Mouse (Mus musculus) adrenal gland, postnatal 10 days (tissue): ENCODE measurements around the gene Mtnr1b. TPM values are rescaled to one million over a fixed set of nuclear protein-coding genes. Genes with fewer than 3 reads are reported as not detected.

ENCODE experiments used
- DNase-seq: peaks from one replicate; pipeline ENCODE4 v3.0.0; 2021; ENCODE audit warnings: mixed read lengths
- long read RNA-seq, 2 experiments: library from polyadenylated mRNA; stranded (forward); transcript quantifications; one replicate each; pipeline ENCODE4 v2.0.0; 2021
- total RNA-seq, 2 experiments: library from RNA; stranded (reverse); gene quantifications; 2 replicates each; pipeline ENCODE4 v1.2.3; 2021

Mtnr1b gene
- not detected for total RNA-seq
- long read RNA-seq, experiment 1: 0 reads
- long read RNA-seq, experiment 2: 0 reads

DNA sequence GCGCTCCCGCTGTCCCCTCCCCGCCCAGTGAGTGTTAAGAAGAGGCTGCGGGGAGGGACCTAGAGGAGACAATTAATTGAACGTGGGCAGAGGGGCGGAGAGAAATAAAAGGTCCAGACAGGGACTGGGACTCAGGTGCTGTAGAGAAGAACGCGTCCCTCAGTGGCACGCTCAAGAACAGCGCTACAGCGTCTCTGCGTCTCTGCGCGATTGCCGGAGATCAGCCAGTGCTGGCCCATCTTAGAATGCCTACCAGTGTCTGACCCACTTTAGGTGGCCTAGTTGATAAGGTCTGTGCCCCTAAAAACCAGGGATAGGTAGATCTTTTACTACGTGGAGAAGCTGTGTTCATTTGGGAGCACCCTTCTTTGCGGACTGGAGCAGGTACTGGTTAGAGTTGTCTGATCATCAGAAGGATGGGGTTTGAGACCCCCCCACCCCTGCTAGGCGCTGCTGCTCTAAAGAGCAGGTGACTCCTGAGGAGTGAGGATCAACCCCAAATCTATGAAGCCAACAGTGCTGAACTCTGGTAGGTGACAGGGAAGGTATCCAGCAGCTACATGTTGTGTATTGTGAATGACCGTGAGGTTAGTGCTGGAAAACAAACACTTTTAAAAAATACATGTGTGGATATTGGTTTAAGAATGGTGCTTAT lies at the start of gene Mtnr1b:
Gene Mtnr1b, minus strand, starts transcription at position 51 of the 655 bp plus-strand sequence.
- DNase-seq: no peak

DNA sequence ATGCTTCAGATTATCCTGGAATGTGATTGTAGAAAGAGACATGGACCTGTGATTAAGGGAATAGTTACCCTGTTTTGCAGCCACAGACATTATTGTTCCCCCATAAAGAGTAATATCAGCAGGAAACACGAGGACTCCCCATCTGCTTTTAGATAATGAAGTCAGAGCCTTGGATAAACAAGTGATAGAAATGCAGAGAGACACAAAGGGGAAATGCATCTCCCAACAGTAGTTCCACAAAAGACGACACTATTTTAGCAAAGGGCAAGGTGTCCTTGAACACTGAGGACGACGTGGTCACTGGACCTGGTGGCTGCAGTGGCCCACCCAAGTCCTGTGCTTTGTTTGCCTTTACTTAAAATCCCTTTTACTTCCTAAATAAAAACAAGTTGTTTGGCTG lies 45.9 kb upstream of the Mtnr1b start:
- no peak for DNase-seq

DNA sequence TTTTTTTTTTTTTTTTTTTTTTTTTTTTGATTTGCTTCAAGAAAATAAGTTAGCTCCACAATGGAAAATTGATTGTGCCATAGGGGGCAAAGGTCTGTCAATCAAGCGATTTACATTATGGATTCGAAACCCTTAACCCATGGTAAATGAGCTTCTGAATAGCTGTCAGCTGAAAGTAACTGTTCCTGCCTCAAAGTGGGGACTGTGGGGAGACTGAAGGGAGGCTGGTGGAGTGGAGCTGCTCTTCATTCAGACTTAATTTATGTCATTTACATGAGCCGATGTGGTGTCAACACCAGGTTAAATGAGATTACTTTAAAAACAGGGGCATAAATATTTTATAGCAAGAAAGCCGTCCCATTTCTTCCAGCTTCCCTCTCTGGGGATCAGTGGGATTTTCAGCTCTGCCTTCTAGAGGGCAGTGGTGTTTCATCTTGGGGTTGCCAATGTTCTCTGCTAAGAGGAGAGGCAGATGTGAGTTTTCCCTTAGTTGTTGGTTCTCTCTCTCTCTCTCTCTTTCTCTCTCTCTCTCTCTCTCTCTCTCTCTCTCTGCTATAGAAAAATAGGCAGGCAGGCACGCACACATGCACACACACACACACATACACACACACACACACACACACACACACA lies 45.1 kb upstream of the Mtnr1b start:
- peak; percentile 9 for DNase-seq

DNA sequence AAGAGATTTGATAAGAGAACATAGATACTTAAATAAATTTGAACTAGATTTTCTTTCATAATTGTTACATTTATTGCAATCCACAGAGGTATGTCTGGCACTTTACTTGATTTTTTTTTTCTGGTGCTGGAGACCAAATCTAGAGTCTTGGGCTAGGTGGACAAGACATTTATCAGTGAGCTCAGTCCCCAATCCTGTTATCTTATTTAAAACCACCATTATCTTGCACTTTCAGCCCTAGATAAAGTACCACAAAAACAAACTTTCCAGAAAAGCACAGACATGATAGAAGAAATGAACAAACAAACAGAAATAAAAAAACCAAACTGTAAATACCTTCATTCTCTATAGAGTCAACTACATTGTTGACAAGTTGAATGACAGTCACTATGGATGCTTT lies 42.2 kb upstream of the Mtnr1b start:
- no peak for DNase-seq

DNA sequence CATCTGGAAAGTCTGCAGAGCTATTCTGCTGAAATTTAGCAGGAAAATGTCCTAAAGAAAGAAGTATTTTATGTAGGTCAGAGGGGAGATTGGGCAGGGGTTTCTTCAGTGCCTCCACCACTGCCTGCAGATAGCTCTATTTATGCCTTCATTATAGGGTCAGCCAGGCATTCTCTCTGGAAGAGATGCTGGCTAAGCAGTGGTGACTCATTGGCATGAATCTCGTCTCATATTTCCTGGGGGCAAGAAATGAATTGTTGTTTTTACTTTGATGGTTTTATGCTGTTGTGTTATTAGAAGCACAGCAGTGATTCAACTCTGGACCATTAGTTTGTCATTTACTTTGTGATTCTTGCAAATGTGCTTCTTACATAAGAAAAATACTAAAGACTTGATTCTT lies 38.4 kb upstream of the Mtnr1b start:
- no peak for DNase-seq

DNA sequence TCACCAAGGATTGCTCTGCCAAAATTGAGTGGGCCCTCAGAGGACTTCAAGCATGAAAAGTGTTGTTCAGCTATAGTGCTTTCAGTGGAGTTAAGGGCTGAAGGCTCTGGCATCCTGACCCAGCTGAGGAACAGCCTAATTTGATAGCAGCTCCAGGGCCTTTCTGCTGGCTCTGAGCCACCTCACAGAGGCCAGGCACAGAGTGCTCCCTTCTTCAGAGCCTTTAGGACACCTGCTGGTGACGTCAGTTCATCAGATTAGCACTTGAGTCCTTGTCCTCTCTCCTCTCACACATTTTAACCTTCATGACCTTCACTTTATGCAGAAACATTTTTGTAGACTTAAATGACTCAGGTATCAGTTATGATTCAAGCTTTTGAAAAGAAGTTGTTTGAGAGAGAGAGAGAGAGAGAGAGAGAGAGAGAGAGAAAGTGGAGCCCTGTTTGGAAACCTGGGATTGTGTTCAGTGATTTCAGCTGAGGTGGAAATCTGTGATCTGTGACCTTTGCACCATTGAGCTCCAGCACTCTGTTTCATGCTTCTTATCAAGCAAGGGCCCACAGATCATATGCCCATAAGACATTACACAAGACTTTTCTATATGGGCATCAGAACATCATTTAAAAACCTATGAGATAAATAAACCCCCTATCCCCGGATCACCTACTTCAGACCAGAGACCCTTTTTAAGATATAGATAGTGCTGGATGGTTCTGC lies 35.2 kb upstream of the Mtnr1b start:
- DNase-seq: no peak

DNA sequence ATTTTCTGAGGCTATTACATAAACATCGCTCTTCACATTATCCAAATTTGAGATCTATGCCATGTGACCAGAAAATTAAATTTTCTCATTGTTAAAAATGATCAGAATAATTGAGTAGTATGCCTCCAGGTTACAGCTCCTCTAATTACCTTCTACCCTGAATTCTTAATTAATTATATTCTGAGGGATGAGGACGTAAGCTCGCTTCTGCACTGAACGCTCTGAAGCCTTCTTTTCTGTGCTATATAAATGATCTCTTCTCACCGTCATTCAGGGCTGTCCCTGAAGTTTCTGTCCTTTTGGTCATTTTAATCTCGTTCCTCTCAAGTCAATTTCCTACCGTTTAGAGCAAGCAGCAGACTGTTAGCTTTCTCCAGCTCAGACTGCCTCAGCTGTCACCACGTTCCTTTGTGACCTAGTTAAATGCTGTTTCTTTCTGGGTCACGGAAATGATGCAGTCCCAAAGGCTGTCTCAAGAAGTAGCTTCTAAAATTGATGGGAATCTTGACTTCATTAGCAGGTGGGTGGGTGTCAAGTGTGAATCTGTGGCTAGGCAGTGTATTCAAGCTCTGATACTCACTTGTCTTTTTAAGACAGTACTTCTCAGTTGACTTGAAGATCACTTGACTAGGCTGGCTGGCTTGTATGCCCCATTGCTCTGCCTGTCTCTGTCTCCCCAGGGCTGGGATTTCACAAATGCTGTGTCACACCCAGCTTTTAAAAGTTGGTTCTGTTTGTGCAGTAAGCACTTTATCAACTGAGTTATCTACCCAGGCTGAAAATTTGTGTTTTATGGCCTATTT lies 29.8 kb upstream of the Mtnr1b start:
- DNase-seq: no peak

DNA sequence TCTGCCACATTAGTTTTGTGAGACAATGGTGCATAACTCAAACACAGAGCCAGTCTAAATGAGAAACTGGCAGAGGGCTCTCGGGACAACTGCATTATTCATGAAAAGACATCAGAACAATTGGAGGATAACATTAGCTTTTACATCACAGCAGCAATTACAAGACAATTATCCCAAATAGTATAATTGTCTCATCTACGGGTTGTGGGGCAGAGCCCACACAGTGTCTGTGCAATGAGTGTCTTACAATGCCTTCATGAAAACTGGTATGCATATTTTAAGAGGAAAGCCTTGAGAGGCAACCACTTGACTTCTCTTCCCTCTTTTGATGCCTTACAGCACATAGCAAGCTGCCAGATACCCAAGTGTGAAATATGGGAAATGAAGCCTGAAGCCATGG lies 23.8 kb upstream of the Mtnr1b start:
- no peak for DNase-seq

DNA sequence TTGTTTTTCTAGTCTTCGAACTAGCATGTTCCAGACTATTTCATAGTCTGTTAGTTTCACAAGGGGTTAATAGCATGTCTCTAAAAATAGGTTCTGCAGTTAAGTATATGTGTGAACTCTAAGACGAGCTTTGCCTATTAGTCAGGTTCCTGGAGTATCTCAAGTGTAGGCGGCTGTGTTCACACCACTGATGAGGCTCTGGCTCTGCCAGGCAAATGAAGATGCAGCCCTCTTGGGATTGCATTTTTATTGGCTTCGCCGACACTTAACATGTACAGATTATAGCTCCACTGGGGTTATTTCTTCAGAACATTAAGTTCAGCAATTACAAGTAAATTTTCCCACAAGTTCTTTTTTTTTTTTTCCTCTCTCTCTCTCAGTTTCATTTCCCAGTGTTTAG lies 12.4 kb upstream of the Mtnr1b start:
- no peak for DNase-seq

DNA sequence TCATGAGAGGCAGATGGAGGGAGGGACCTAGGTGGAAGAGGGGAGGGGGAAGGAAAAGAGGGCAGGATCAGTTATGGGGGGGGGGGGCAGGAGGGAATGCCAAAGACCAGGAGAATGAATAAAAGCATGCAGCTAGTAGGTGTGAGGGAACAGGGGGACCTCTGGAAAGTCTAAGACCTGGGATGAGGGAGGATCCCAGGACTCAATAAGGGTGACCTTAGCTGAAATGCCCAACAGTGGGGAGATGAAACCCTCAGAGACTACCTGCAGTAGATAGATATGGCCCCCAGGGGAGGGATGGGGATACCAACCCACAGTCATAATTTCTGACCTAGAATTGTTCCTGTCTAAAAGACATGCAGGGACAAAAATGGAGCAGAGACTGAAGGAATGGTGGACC lies 6.4 kb upstream of the Mtnr1b start:
- no peak for DNase-seq

DNA sequence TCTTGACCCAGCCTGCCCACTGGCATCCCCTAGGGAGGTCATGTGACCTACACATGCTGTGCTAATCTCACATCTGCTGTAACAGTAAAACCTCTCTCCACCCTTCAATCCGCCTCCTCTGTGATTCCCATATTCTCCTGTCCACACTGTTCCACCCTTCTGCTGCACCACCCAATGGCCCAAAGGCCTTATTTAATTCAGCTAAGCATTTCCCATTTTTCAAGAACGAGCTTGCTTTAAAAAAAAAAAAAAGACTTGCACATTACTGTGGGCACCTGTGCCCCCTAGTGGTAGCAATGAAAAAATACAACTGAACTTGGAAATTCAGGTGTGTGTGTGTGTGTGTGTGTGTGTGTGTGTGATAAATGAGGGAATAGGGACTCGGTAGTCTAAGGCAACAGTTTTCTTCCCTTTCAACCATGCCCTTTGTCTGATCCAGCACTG lies 5.8 kb upstream of the Mtnr1b start:
- DNase-seq: peak; percentile 47

DNA sequence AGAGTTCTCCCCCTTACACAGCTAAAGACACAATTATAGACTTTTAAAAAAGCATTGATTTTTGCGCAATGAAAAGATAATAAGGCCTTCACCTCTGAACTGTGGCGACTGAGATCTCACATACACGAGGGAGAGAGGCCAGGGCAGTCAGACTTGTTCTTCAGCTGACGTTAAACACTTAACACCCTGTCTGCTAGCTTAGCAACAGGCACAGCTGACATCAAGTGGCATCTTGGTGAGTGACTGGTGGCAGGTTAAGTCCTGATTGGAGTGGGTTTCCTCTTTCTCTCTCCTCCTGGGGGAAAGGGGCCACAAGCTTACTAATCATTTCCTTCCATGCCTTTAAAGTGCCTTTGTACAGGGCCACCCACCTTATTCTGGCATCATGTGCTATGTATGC lies 4.3 kb downstream of the Mtnr1b start:
- DNase-seq: no peak

DNA sequence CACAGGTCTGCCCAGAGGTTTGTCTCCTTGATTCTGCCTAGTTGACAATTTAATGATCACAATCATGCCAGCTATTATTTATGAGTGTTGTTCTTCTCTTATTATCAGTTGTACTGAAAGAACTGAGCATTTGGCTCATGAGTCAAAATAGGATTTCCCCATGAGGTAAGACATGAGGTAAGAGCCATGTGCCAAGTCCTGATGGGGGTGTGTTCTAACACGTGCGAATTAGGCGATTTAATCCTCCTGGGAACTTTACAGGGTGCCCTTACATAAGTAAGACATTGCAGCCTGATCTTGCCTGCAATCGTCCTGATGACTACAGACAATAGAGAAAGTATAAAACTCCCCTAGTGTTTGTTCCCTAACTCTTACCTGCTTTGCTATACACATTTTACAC lies 4.9 kb downstream of the Mtnr1b start:
- no peak for DNase-seq

DNA sequence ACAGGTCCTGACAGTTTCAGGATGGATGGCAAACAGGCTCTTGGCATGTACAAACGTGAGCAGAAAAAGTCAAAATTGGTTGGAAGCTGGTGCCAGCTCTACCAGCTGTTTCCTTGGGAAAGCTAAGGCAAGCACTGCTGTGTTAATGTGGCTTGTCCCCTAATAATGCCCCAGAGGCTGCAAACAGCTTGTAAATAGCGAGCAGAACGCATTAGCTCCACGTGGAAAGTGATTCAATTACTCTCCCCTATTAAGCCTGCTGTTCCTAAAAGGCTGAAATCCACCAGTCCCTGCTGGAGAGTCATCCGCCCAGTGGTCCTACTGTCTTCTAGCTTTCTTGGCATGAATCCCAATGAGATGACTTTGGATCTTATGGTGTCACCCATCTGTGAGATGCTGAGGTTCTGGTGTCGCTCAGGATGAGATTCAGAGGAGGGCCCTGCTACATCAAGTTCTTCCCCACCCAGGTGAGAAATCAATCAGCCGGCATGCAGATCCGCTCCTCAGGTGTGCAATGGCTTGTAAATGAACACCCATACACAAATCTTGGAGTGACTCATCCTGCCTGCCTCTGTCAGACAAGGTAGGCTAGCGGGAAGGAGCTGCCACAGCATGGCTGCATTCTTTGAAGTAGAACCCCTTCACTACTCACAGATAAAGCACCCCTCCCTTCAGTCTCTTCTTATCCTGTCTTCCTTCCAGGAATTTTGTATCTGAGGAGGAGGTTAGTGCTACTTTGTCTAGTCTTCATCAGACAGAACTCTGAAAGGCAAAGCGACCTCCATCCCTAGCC lies 7.9 kb downstream of the Mtnr1b start:
- DNase-seq: no peak

DNA sequence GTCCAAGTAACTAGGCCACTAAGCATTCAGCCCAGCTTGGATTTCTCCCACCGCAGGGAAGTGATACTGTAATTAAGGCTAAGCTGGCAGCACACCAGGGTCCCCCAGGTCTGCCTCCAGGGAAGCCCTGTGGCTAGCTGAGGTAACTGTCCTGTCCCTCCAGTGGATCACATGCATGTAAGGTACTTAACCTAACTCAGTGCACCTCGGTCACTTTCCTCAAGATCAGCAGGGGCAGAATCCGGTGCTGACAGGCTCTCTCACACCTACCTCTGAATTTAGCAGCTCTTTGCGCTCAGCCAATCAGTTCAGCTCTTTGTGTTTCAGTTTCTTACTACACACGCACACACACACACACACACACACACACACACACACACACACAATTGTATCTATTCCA lies 13.0 kb downstream of the Mtnr1b start:
- no peak for DNase-seq

DNA sequence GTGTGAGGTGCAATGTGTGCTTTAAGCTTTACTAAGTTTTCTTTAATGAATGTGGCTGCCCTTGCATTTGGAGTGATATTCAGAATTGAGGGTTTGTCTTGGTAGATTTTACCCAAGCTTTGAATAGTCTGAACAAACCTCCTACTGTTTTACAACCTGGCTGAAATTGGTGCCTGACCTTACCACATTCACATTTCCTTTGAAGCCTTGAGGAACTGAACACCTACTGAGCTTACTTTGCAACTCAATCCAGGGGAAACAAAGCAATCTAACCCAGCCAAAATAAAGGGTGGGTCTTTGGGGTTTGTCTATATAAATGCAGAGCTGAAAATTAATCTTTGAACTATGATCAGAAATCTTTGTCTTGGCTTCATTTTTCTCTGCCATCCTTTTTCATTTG lies 23.6 kb downstream of the Mtnr1b start:
- DNase-seq: no peak

DNA sequence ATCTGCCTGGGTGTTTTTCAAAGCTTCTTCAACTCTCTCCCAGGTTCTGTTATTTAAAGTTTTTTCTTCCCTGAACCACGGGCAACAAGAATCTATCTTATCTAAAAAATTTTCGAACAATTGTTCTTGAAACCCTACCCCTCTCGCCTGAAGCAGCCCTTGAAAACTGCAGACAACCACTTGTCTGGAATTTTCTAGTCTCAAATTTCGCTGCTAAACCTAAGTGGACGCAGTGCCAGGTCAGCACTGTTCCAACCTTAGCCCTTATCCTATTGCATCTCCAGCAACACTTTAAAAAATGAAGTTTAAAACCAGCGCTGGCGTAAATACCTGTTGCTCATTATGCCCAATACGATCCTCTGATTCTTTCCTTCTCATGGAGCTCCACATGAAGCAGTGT lies 29.0 kb downstream of the Mtnr1b start:
- no peak for DNase-seq

DNA sequence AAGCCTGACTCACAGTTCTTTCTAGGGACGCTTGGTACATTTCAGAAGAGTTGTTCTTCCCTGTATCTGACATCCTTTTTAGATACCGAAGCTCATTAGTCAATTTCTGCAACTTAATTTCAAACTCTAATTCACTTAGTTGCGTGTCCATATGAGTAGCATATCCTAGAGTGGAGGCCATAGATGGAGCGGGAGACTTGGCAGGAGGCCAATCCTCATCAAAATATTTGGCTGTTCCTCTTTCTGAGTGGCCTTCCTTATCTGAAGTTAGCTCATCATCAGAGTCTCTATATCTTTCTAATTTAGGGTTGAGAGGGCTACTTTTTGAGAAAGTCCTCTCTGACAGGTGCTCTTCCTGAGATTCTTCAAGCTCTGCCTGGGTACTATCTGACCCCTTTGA lies 29.4 kb downstream of the Mtnr1b start:
- DNase-seq: peak; percentile 34

DNA sequence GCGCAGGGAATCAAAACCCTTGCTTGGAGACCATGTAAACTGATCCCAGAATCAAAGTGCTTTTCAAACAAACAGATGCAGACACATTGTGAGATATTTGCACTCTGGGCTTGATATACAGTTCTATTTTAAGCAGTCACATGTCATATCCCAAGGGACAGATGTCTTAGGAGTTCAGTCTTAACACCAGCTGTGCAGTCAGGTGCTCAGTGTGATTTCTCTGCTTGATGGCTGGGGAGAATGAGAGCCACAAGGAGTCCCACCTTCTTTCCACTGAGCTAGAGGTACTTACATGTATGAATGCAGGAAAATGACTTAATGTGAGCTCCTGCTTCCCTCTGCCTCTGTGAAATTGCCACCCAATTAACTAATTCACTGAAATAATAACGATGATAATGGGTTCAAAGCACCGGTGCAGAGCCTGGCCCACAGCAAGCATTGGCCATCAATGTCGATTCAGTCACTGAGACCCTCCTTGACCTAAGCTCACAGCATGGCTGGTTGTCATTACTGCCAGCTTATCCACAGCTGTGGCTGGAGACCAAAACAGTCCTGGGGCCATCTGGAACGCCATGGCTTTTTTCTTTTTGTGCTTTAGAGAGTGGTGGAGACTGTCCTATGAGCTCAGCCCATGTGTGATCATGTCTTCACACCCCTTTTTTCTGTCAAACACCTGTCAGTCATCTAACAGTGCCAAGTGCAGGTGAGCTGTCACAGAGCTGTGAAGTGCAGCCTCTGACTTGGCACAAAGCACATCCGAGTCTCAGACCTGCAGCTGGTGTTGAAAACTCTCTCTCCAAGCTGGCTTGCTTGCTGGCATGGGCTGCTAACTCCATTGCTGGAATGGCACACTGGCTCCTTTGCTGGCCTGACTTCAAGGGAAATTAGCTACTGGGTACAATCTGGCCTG lies 61.1 kb downstream of the Mtnr1b start:
- DNase-seq: peak; percentile 12

DNA sequence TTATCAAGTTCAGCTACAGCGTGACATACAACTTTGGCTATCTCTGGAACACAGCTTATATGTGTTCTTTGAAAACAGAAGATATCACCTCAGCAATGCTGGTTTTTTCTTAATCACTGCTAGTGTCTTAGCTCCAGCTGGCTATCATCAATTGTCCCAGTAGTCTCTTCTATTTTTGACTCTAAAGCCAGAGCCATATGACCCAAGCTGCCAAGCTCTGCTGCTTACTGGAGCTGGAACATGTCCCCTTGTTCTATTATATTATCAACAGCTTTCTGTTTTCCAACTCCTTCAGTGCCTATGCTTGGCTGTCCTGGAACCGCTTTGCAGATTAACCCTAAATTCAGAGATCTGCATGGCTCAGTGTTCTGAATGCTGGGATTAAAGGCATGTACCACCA lies 70.1 kb downstream of the Mtnr1b start:
- DNase-seq: no peak
